Mouse (Mus musculus) hindbrain, embryonic 14.5 days (tissue): ENCODE results near the gene Cul9. TPM values are rescaled to one million over a fixed set of nuclear protein-coding genes. Genes with fewer than 3 reads are reported as not detected.
"Not testable (repeated sequence)": the region's sequence is repeated elsewhere in the genome, so short reads cannot be mapped to it uniquely, and the experiment has no call there.

Experiments used
- ATAC-seq: fragments of 200-750 bp; cut with Nextera tagmentation; 2 replicates; pipeline ENCODE4 v1.8.0; 2017; ENCODE audit warnings: moderate number of reproducible peaks, mild to moderate bottlenecking, moderate TSS enrichment, moderate library complexity; ENCODE audit not compliant: low FRiP score
- DNase-seq: peaks from one replicate; pipeline ENCODE4 v3.0.0-alpha.2; 2015; ENCODE audit warnings: low spot score
- H3K27ac ChIP-seq: fragments of 300-500 bp; sonication (generic); 2 replicates; pipeline ENCODE4 v1.5.1; 2014; ENCODE audit warnings: mild to moderate bottlenecking, moderate library complexity
- H3K27me3 ChIP-seq: fragments of 300-500 bp; sonication (generic); 2 replicates; pipeline ENCODE4 v1.6.1; 2014; ENCODE audit warnings: mild to moderate bottlenecking, low read length, mixed read lengths; ENCODE audit not compliant: control insufficient read depth, insufficient read depth
- H3K36me3 ChIP-seq: fragments of 300-500 bp; sonication (generic); replicated peaks from 2 replicates; pipeline ENCODE4 v1.6.1; 2014; ENCODE audit not compliant: control insufficient read depth, insufficient read depth
- H3K4me1 ChIP-seq: fragments of 300-500 bp; sonication (generic); replicated peaks from 2 replicates; pipeline ENCODE4 v1.6.1; 2014; ENCODE audit warnings: antibody characterized with exemption, low read length, mixed read lengths; ENCODE audit not compliant: control insufficient read depth, insufficient read depth
- H3K4me2 ChIP-seq: fragments of 300-500 bp; sonication (generic); replicated peaks from 2 replicates; pipeline ENCODE4 v1.6.1; 2014; ENCODE audit warnings: mild to moderate bottlenecking, moderate library complexity
- H3K4me3 ChIP-seq: fragments of 300-500 bp; sonication (generic); replicated peaks from 2 replicates; pipeline ENCODE4 v1.5.1; 2014; ENCODE audit warnings: mild to moderate bottlenecking, low read length
- H3K9ac ChIP-seq: fragments of 300-500 bp; sonication (generic); 2 replicates; pipeline ENCODE4 v1.6.1; 2014
- H3K9me3 ChIP-seq: fragments of 300-500 bp; sonication (generic); 2 replicates; pipeline ENCODE4 v1.6.1; 2016; ENCODE audit warnings: low read length; ENCODE audit not compliant: control insufficient read depth
- WGBS: fragments of 180-500 bp; shearing (Covaris S2); extraction: QIAGEN DNeasy Blood & Tissue Kit; methylation state at CpG from one replicate; pipeline ENCODE4 v1.1.7; 2014; 5-methylcytosine and 5-hydroxymethylcytosine counted together
- polyA plus RNA-seq: library from polyadenylated mRNA; unstranded; fragments of >200 nt; fragmentation: Nextera tagmentation; extraction: Ambion mirVana; gene quantifications from 2 replicates; pipeline ENCODE4 v1.2.1, GENCODE M21; 2014

The Cul9 gene
- polyA plus RNA-seq, 1 experiment from 2014 or later: 14.7 TPM

DNA sequence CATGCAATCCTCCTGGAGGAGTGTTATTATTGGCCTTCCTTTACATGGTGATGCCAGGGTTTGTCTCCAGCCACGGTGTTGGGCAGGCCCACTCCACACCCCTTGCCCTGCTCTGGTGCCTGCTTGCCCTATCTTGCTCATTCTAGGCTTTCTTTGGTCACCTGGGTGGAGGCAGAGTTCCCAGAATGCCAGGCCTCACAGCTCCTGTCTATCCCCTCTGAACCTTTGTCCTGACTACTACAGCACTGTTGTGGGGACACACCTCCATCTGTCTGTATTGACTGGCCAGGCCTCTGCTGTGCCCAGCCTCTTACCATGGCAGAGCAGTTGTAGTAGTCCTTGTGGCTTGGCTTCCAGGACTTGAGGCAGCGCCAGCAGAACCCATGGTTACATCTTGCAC lies 43.4 kb downstream of the Cul9 start:
- peaks cover 51% of the 10 kb centered on the region for H3K36me3 ChIP-seq
- H3K4me1 ChIP-seq: no peaks in the 10 kb centered on the region
- 86% methylated on average over 2 of the region's 2 CpGs for WGBS
- ATAC-seq (no peak), DNase-seq (no peak)
- no peaks in the 10 kb centered on the region for H3K9me3 ChIP-seq
- H3K4me3 ChIP-seq: no peak overlapping the region
- H3K27ac ChIP-seq: no peak overlapping the region
- no peak overlapping the region for H3K9ac ChIP-seq
- H3K4me2 ChIP-seq: no peak overlapping the region
- H3K27me3 ChIP-seq: no peaks in the 10 kb centered on the region

DNA sequence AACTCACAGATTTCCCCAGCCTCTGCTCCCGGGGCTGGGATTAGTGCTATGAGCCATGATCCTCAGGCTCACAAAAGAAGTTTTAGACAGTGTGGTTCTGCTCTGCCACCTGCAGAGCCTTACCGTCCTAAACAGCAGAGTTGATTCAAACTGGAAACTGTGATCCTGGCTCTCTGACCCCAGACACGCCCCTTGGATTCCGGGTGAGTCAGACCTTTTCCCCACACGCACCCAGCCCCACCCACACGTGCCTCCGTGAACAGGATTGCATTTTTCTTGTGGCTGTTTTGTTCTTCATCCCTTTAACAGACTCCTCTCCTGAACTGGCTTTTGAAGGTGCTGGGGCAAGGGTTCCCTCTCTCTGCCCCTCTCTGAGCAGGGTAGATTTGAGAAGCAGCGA lies 48.2 kb downstream of the Cul9 start:
- H3K27me3 ChIP-seq: no peaks in the 10 kb centered on the region; the same call in 1 of the 2 replicates
- no peak overlapping the region for H3K4me2 ChIP-seq
- H3K9ac ChIP-seq: no peak overlapping the region
- 69% methylated on average over 8 of the region's 8 CpGs for WGBS
- H3K36me3 ChIP-seq: peaks cover 30% of the 10 kb centered on the region
- H3K27ac ChIP-seq: no peak overlapping the region
- peaks cover 4% of the 10 kb centered on the region; the same call in 1 of the 2 replicates for H3K4me1 ChIP-seq
- ATAC-seq: no peak
- no peaks in the 10 kb centered on the region for H3K9me3 ChIP-seq
- no peak for DNase-seq
- H3K4me3 ChIP-seq: no peak overlapping the region

DNA sequence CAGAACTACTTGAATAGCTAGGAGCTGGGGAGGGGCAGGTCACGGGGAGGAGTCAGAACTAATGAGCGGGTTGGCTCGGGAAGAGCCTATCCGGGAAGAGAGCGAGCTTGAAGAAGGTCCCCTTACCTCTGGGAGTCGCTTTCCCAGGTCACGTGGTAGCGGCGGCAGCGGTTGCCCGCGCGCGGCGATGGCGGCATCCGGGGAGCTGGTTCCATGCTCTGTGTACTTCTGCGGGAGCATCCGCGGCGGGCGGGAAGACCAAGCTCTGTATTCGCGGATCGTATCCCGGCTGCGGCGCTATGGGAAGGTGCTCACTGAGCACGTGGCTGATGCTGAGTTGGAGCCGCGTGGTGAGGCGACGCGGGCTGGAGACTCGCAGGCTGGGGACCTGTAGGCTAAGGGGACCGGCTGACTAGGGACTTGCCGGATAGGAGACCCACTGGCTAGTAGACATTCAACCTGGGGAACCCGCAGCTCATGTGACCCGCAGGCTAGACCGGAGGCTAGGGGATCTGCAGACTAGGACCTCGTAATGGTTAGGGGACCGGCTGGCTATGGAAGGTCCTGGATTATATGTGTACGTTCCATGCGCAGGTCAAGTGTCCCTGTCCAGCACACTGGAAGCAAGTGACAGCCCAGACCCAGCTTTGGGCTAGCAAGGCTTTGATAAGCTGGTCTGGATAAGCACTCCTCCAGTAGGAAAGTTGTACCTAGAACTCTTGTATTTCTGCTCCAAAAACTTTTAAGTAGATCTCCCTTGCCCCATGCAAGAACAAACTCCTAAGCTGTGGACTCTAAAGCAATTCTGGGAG lies 49.4 kb downstream of the Cul9 start, which contains the start of gene Dnph1:
Gene Dnph1, plus strand, starts transcription at position 89 of the 812 bp plus-strand sequence.
- Histone ChIP-seq H3K36me3 (peaks cover 23% of the 10 kb centered on the region), H3K27me3 (no peaks in the 10 kb centered on the region; the same call in 1 of the 2 replicates), H3K4me2 (peak within 1 kb of the TSS; percentile 87), H3K4me1 (peaks cover 4% of the 10 kb centered on the region; the same call in 1 of the 2 replicates), H3K27ac (no peak within 1 kb of the TSS), H3K9me3 (no peaks in the 10 kb centered on the region), H3K4me3 (peak within 1 kb of the TSS; percentile 44), H3K9ac (peak within 1 kb of the TSS; percentile 65)
- DNase-seq: peak; percentile 82
- under 1% methylated on average over 44 of the region's 44 CpGs for WGBS
- peak; percentile 96 for ATAC-seq

DNA sequence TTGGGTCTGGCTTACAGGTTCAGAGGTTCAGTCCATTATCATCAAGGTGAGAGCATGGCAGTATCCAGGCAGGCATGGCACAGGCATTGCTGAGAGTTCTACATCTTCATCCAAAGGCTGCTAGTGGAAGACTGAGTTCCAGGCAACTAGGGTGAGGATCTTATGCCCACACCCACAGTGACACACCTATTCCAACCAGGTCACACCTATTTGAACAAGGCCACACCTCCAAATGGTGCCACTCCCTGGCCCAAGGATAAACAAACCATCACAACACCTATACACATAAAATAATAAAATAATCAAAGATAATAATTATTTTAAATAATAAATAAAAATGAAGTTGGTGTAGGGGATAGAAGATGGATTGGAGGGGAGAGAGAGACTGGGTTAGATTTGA lies 50.1 kb downstream of the Cul9 start:
- Histone ChIP-seq H3K4me3 (peak overlapping the region; percentile 44; the same call in 1 of the 2 replicates), H3K36me3 (peaks cover 22% of the 10 kb centered on the region), H3K4me2 (peak overlapping the region; percentile 87)
- ATAC-seq, H3K27me3 ChIP-seq, H3K4me1 ChIP-seq, H3K9me3 ChIP-seq, DNase-seq, H3K27ac ChIP-seq, H3K9ac ChIP-seq: not testable (repeated sequence)

DNA sequence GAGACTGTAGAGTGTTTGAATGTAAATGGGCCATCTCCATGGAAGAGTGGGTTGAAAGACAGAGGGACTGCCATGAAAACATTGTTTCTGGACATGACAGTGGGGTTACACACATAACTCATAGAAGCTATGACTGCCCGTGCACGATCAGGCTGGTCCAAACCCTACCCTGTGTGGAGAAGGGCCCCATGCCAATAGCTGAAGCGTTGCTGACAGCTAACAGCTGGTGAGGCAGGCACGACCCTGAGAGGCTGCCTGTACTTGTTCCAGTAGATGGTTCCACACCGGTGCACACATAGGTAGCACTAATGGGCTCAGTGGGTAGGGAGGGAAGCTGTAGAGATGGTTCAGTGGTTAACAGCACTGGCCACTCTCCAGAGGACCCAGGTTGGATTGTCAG lies 50.7 kb downstream of the Cul9 start:
- no peaks in the 10 kb centered on the region; the same call in 1 of the 2 replicates for H3K27me3 ChIP-seq
- ATAC-seq: no peak; the same call in 1 of the 2 replicates
- peaks cover 4% of the 10 kb centered on the region; the same call in 1 of the 2 replicates for H3K4me1 ChIP-seq
- WGBS: 71% methylated on average over 5 of the region's 5 CpGs
- H3K4me3 ChIP-seq: no peak overlapping the region
- H3K36me3 ChIP-seq: peaks cover 16% of the 10 kb centered on the region
- no peak overlapping the region for H3K4me2 ChIP-seq
- no peak for DNase-seq
- H3K9me3 ChIP-seq: no peaks in the 10 kb centered on the region
- H3K27ac ChIP-seq: no peak overlapping the region
- no peak overlapping the region for H3K9ac ChIP-seq

DNA sequence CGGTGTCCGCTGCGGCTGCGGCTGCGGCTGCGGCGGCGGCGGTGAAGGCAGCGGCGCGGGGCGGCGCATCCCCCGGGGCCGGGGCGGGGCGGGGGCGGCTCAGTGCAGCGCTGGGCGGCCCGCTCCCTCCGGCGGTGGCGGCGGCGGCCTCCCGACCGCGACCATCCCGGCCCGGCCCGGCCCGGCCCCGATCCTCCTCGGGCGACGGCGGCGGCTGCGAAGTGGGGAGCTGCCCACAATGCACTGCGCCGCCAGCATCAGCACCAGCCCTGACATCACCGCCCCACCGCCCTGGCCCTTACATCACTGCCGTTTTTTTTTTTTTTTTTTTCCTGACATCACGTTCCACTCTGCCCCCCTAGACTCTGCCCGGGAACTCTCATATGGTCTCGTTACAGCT lies 58.8 kb downstream of the Cul9 start, which contains the start of gene Ttbk1:
Gene Ttbk1, minus strand, starts transcription at position 245 of the 400 bp plus-strand sequence.
- Histone ChIP-seq H3K36me3 (no peaks in the 10 kb centered on the region), H3K9ac (peak within 1 kb of the TSS; percentile 96), H3K4me3 (peak within 1 kb of the TSS; percentile 81), H3K27me3 (no peaks in the 10 kb centered on the region), H3K4me2 (peak within 1 kb of the TSS; percentile 84), H3K27ac (peak within 1 kb of the TSS; percentile 80), H3K9me3 (no peaks in the 10 kb centered on the region), H3K4me1 (peaks cover 37% of the 10 kb centered on the region)
- ATAC-seq (peak; percentile 80), DNase-seq (peak; percentile 75)
- WGBS: 1% methylated on average over 21 of the region's 49 CpGs

DNA sequence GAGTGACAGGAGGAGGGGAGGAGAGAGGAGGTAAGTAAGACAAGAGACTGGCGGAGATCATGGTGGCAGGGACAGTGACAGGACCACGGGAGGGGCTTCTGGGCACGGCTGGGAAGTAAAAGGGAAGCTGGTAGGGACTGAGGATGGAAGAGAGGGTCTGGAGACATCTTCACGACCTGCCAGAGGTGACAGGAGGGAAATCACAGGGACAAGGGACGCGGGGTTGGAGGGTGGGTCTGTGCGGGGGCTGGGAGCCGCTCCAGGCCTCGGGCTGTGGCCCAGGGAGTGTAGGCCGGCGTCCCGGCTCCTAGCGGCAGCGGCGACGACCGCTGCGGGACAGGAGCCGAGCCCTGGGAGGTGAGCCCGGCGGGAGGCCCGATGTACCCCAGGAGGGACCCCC lies 59.2 kb downstream of the Cul9 start:
- 0 out of 2 replicates have a peak, but pooled peaks cover 2% of the 10 kb centered on the region for H3K36me3 ChIP-seq
- H3K27ac ChIP-seq: peak overlapping the region; percentile 80
- 1% methylated on average over 22 of the region's 22 CpGs for WGBS
- H3K4me1 ChIP-seq: peaks cover 37% of the 10 kb centered on the region
- no peak for DNase-seq
- peak; percentile 24 for ATAC-seq
- H3K9ac ChIP-seq: peak overlapping the region; percentile 96
- H3K9me3 ChIP-seq: no peaks in the 10 kb centered on the region
- H3K4me3 ChIP-seq: peak overlapping the region; percentile 81
- H3K27me3 ChIP-seq: no peaks in the 10 kb centered on the region
- peak overlapping the region; percentile 84 for H3K4me2 ChIP-seq

DNA sequence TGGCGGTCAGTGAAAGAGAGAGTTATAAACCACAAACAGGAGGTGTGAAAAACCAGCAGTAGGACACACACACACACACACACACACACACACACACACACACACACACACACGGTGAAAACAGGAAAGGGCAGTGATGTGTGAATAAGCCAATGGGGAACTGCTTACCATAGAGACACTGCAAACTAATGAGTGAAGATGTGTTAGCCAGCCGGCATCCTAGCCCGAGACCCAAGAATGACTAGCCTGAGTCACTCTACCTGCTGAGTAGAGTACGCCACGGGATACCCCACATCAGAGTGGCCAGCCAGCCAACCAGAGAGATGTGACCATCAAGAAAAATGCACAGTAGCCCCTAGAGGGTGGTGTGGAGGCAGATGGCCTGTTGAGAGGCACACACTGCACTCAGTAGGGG lies 61.7 kb downstream of the Cul9 start:
- no peak overlapping the region for H3K27ac ChIP-seq
- H3K9me3 ChIP-seq: no peaks in the 10 kb centered on the region
- no peak for DNase-seq
- H3K9ac ChIP-seq: peak overlapping the region; percentile 60
- ATAC-seq: no peak
- WGBS: 13% methylated on average over 6 of the region's 6 CpGs
- peaks cover 27% of the 10 kb centered on the region for H3K36me3 ChIP-seq
- H3K4me2 ChIP-seq: peak overlapping the region; percentile 77
- peak overlapping the region; percentile 31 for H3K4me3 ChIP-seq
- peaks cover 37% of the 10 kb centered on the region for H3K4me1 ChIP-seq
- H3K27me3 ChIP-seq: no peaks in the 10 kb centered on the region

DNA sequence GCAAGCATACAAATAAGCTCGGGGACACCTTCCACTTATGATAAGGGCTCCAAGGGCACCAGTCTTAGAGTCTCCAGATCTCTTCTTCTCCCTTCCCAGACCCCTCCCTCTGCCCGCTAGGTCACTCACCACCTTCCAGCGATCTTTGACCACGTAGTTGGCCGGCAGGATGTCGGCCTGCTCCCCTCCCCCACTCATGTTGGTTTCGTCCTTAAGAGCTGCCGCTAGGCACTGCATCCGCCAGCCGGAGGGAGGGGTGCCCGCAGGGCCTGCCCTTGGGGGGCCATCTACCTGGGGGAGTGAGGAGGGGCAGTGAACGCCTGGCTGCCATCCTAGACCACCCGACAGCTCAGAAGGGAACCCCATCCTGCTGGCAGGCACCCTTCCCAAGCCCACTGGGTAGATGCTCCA lies 62.2 kb downstream of the Cul9 start:
- Histone ChIP-seq H3K9ac (peak overlapping the region; percentile 60), H3K27me3 (no peaks in the 10 kb centered on the region), H3K27ac (no peak overlapping the region), H3K4me1 (peaks cover 37% of the 10 kb centered on the region), H3K4me2 (peak overlapping the region; percentile 77), H3K36me3 (peaks cover 31% of the 10 kb centered on the region), H3K4me3 (peak overlapping the region; percentile 31), H3K9me3 (no peaks in the 10 kb centered on the region)
- no peak for DNase-seq
- ATAC-seq: peak; percentile 12; the same call in 1 of the 2 replicates
- WGBS: under 1% methylated on average over 13 of the region's 13 CpGs
